Mouse (Mus musculus) heart, embryonic 12.5 days (tissue): ENCODE measurements at regions not wholly inside any gene's neighbourhood (a gene's known extent, or its start where the extent isn't known, plus 50 kb on each side); places are given as distances from the start of the nearest gene placed in this dataset.

Experiments
- ATAC-seq: fragments of 200-750 bp; cut with Nextera tagmentation; 2 replicates; pipeline ENCODE4 v1.8.0; 2017; ENCODE audit warnings: moderate TSS enrichment, moderate library complexity; ENCODE audit not compliant: insufficient number of reproducible peaks, low FRiP score
- H3K27ac ChIP-seq: fragments of 300-500 bp; sonication (generic); 2 replicates; pipeline ENCODE4 v1.5.1; 2016; ENCODE audit warnings: mild to moderate bottlenecking, moderate library complexity; ENCODE audit not compliant: poor library complexity, severe bottlenecking
- H3K27me3 ChIP-seq: fragments of 300-500 bp; sonication (generic); replicated peaks from 2 replicates; pipeline ENCODE4 v1.6.1; 2016; ENCODE audit warnings: mild to moderate bottlenecking, moderate library complexity
- H3K36me3 ChIP-seq: fragments of 300-500 bp; sonication (generic); 2 replicates; pipeline ENCODE4 v1.6.1; 2016; ENCODE audit warnings: mild to moderate bottlenecking, moderate library complexity
- H3K4me1 ChIP-seq: fragments of 300-500 bp; sonication (generic); replicated peaks from 2 replicates; pipeline ENCODE4 v1.6.1; 2016; ENCODE audit warnings: mild to moderate bottlenecking
- H3K4me2 ChIP-seq: fragments of 300-500 bp; sonication (generic); 2 replicates; pipeline ENCODE4 v1.6.1; 2016; ENCODE audit warnings: mild to moderate bottlenecking, moderate library complexity
- H3K4me3 ChIP-seq: fragments of 300-500 bp; sonication (generic); 2 replicates; pipeline ENCODE4 v1.5.1; 2016; ENCODE audit warnings: mild to moderate bottlenecking
- H3K9ac ChIP-seq: fragments of 300-500 bp; sonication (generic); 2 replicates; pipeline ENCODE4 v1.6.1; 2016; ENCODE audit warnings: mild to moderate bottlenecking, moderate library complexity
- H3K9me3 ChIP-seq: fragments of 300-500 bp; sonication (generic); replicated peaks from 2 replicates; pipeline ENCODE4 v1.6.1; 2016; ENCODE audit warnings: mild to moderate bottlenecking, moderate library complexity
- WGBS: fragments of 180-500 bp; shearing (Covaris S2); methylation state at CpG from one replicate; pipeline ENCODE4 v1.1.7; 2016; 5-methylcytosine and 5-hydroxymethylcytosine counted together

DNA sequence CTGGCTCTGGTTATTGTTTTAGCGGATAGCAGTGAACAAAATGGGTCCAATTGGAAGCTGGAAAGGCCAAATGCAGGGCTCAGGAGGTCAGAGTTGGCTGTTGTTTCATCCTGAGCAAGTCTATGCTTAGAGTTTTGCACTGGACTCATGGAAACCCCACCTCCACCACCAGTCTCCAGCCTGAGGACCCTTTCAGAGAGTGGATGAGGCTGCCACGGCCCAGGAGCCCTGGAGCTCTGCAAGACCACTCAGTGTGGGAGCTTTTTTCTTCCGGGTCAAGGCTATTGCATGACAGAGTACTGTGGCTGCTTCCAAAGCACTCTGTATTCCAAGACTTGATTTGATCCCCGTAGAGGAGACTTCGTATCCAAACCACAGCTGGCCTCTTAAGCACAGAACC lies 79.2 kb downstream of the Sox9 start:
- no peak for ATAC-seq
- no peaks in the 10 kb centered on the region for H3K36me3 ChIP-seq
- no peak overlapping the region for H3K4me3 ChIP-seq
- 86% methylated on average over 5 of the region's 5 CpGs for WGBS
- H3K4me2 ChIP-seq, result no peak overlapping the region
- no peaks in the 10 kb centered on the region for H3K4me1 ChIP-seq
- H3K27me3 ChIP-seq, result peaks cover 51% of the 10 kb centered on the region
- H3K27ac ChIP-seq, result no peak overlapping the region
- 0 out of 2 replicates have a peak, but pooled peaks cover 9% of the 10 kb centered on the region for H3K9me3 ChIP-seq
- H3K9ac ChIP-seq, result no peak overlapping the region

DNA sequence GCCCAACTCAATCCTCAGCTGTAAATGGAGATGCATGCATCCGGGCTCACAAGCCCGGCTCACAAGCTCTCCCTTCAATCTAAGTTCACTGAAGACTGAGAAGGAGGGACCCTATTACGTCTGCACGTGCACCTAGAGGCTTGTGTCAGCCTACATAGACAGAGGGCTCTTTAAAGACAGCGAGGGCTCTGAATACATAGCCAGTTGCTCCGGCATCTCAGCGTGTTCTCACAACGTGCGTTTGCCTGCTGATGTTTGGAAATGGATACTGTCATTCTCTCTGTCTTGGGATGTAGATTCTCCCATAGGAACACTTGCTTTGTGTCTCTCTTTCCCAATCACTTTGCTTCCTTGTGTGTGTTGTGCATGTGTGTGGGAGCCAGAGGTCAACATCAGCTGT lies 83.8 kb downstream of the Sox9 start:
- Histone ChIP-seq H3K27ac (no peak overlapping the region), H3K9ac (no peak overlapping the region), H3K4me3 (no peak overlapping the region), H3K36me3 (no peaks in the 10 kb centered on the region), H3K9me3 (no peaks in the 10 kb centered on the region), H3K27me3 (peaks cover 69% of the 10 kb centered on the region), H3K4me1 (peaks cover 10% of the 10 kb centered on the region), H3K4me2 (no peak overlapping the region)
- no peak for ATAC-seq
- WGBS, result 88% methylated on average over 9 of the region's 9 CpGs

DNA sequence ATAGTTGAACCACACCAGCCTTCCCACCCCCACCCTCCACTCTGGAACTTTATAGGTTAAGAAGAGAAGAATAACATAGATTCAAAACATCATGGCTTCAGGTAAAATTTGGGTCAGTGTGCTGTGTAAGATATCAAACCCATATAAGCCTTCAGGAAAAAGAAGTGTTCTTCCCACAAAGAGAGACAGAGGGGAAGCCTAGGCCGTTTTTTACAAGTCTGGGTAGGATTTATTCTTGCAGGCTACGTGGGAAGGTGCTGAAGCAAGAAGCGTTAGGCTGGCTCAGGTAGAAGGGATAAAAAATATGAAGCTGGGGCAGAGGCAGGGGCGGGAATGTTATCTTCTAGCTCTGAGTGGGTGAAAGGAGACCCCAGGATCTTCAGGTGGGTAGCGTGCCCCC lies 87.5 kb downstream of the Sox9 start:
- no peak overlapping the region for H3K4me3 ChIP-seq
- H3K27me3 ChIP-seq, result peaks cover 63% of the 10 kb centered on the region
- no peak overlapping the region; the same call in 1 of the 2 replicates for H3K9ac ChIP-seq
- no peaks in the 10 kb centered on the region for H3K36me3 ChIP-seq
- 42% methylated on average over 5 of the region's 5 CpGs for WGBS
- H3K4me1 ChIP-seq, result peaks cover 10% of the 10 kb centered on the region
- no peak overlapping the region for H3K27ac ChIP-seq
- ATAC-seq, result no peak
- peak overlapping the region; percentile 66; the same call in 1 of the 2 replicates for H3K4me2 ChIP-seq
- no peaks in the 10 kb centered on the region for H3K9me3 ChIP-seq

DNA sequence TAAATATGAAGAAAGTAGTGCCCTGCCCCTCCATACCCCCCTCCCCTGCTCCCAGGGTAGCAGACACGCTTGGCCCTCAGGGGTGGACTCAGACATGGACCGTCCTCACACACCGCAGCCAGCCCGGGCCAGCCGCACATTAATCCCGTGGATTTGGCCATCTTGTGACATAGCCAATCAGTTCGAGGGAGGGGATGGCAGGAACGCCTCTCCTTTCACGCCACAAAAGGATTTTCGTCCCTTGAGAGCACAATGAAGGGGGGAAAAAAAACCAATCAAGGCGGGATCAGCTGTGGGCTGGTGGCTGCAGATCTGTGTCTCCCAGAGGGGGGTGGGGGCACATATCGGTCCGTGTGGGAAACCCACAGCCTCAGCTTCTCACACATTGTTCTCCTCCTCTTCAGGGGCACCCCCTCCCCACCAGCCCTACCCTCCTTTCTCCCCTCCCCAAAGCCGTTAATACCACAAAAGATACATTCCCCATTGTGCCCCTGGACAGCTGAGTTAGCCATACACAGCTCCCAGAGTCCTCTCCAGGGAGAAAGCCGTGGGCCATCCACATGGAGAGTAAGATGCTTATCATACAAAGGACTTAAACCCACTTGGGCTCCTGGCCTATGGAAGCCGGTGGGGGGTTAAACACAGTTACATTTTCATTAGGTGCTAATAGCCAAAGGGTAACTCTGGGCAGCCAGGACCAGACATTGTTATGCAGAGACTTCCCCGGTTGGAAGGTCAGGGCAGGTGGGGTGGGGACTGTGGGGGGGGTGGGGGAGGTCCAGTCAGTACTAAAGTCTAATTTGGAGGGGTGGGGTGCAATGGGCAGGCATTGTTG lies 88.4 kb downstream of the Sox9 start:
- ATAC-seq, result peak; percentile 39; the same call in 1 of the 2 replicates
- Histone ChIP-seq H3K27ac (no peak overlapping the region), H3K9me3 (no peaks in the 10 kb centered on the region), H3K36me3 (no peaks in the 10 kb centered on the region), H3K27me3 (peaks cover 60% of the 10 kb centered on the region), H3K9ac (no peak overlapping the region; the same call in none of the 2 replicates), H3K4me1 (peaks cover 10% of the 10 kb centered on the region), H3K4me2 (peak overlapping the region; percentile 66), H3K4me3 (peak overlapping the region; percentile 15)
- WGBS, result 6% methylated on average over 17 of the region's 17 CpGs

DNA sequence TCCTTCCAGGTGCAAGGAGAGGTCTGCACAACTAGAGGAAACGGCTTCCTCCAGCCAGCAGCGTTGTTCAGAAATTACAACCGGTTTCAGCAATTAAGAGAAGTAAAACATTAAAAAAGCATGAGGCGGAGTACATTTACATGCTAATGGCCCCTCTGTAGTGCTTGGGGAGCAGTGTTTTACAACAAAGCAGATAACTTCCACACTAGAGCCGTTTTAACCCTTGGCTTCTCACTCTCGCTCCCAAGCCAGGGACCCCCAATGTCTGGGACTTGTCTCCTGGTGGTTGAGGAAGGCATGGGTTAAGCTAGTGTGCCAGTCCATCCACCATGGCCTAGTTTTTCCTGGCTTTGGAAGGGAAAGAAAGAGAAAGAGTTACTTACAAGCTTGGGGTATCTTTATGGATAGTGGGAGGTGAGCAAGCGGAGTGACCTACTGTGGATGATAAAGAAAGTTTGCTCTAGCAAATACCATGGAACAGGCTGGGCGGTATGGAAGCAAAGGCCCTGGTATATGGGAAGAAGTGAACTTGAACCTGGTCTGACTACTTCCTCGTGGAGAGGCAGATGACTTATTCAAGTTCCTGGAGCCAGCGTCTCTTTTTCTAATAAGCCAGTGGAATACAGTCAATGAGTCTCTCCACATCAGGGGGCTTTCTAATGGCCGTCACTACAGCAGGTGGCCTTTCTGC lies 90.8 kb downstream of the Sox9 start:
- Histone ChIP-seq H3K36me3 (no peaks in the 10 kb centered on the region), H3K4me2 (no peak overlapping the region), H3K27me3 (peaks cover 45% of the 10 kb centered on the region), H3K27ac (no peak overlapping the region), H3K4me1 (peaks cover 10% of the 10 kb centered on the region), H3K9ac (no peak overlapping the region), H3K4me3 (no peak overlapping the region), H3K9me3 (no peaks in the 10 kb centered on the region)
- WGBS, result 61% methylated on average over 11 of the region's 11 CpGs
- no peak for ATAC-seq

DNA sequence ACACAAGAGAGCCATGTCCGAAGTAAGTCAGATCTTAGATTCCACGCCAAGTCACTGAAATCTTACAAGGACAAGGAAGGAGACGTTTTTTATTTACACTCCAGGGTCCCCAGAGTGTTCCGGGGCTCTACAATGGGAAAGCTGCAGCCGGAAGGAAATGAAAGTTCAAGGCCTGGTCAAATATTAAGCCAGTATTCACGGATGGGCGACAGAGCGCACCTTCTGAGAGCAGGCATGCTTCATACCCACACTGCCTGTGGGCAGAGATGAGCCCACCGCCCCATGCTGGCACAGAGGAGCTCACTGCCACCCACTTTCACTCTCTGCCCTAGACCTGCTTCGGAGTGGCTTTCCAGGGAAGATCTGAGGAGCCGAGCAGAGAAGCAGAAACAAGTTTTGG lies 92.2 kb downstream of the Sox9 start:
- peaks cover 10% of the 10 kb centered on the region for H3K4me1 ChIP-seq
- no peak for ATAC-seq
- H3K4me3 ChIP-seq, result no peak overlapping the region
- H3K9me3 ChIP-seq, result no peaks in the 10 kb centered on the region
- H3K36me3 ChIP-seq, result no peaks in the 10 kb centered on the region
- 76% methylated on average over 11 of the region's 11 CpGs for whole genome bisulfite sequencing
- H3K4me2 ChIP-seq, result no peak overlapping the region
- H3K27ac ChIP-seq, result no peak overlapping the region
- H3K9ac ChIP-seq, result no peak overlapping the region
- peaks cover 33% of the 10 kb centered on the region for H3K27me3 ChIP-seq

DNA sequence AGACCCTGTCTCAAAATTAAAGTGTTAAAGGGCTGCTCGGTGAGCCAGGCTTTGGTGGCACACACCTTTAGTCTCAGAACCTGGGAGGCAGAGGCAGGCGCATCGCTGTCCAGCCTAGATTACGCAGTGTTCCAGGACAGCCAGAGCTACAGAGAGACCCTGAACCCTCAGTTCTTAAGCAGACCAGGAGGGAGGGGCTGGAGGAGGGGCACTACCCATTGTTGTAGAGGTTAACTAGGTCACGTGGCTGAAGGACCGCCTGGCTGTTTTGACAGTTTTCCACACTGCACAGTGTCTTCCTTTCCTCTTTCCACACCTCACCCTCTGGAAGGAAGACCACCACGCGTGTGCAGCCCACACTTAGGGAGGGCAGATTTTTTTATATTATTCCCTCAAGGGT lies 94.2 kb downstream of the Sox9 start:
- 0 out of 2 replicates have a peak, but pooled peaks cover 14% of the 10 kb centered on the region for H3K27me3 ChIP-seq
- no peaks in the 10 kb centered on the region for H3K4me1 ChIP-seq
- no peak overlapping the region for H3K4me2 ChIP-seq
- 0 out of 2 replicates have a peak, but pooled peaks cover 2% of the 10 kb centered on the region for H3K9me3 ChIP-seq
- H3K9ac ChIP-seq, result no peak overlapping the region
- 53% methylated on average over 8 of the region's 8 CpGs for WGBS
- no peaks in the 10 kb centered on the region for H3K36me3 ChIP-seq
- H3K4me3 ChIP-seq, result no peak overlapping the region
- no peak for ATAC-seq
- no peak overlapping the region for H3K27ac ChIP-seq

DNA sequence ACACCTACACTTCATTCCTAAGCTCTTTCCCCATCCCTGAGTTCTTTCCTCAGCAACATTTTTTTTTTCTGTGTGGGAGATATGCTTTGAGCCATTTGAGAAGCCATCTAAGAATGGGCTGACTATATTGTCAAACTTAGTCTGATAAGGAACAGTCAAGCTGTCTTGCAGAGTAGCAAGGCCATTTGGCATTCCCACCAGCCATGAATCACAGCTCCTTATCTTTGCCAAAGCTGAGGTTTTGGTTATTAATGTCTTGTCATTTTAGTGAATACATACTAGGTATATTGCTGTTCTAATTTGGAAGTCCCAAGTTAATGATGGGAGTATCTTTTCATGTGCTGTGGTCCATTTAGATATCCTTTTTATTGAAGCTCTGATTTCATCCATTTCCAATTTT lies 96.4 kb downstream of the Sox9 start:
- H3K27ac ChIP-seq, result no peak overlapping the region
- 0 out of 2 replicates have a peak, but pooled peaks cover 3% of the 10 kb centered on the region for H3K27me3 ChIP-seq
- H3K9ac ChIP-seq, result no peak overlapping the region
- H3K4me1 ChIP-seq, result no peaks in the 10 kb centered on the region
- H3K36me3 ChIP-seq, result no peaks in the 10 kb centered on the region
- H3K4me2 ChIP-seq, result no peak overlapping the region
- 0 out of 2 replicates have a peak, but pooled peaks cover 2% of the 10 kb centered on the region for H3K9me3 ChIP-seq
- H3K4me3 ChIP-seq, result no peak overlapping the region
- no peak for ATAC-seq

DNA sequence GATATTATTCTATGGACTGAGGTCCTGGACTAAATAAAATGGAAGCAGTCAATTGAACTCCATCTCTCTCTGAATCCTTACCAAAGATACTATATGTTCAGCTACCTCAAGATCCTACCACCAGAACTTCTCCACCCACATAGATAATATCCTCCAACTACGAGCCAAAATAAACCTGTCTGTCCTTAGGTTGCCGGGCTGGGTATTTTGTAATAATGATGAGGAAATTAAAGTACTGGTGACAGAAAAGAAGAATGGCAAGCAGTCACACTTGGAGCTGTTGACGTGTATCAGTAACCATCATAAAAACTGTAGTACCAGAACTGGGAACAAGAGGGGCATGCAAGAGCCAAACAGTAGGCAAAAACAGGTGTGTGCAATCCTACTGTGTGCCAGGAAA lies 98.7 kb downstream of the Sox9 start:
- Histone ChIP-seq H3K4me1 (no peaks in the 10 kb centered on the region), H3K4me2 (no peak overlapping the region), H3K4me3 (no peak overlapping the region), H3K9me3 (0 out of 2 replicates have a peak, but pooled peaks cover 5% of the 10 kb centered on the region), H3K9ac (no peak overlapping the region), H3K36me3 (no peaks in the 10 kb centered on the region), H3K27ac (no peak overlapping the region), H3K27me3 (no peaks in the 10 kb centered on the region)
- ATAC-seq, result no peak
- 82% methylated on average over 3 of the region's 3 CpGs for WGBS

DNA sequence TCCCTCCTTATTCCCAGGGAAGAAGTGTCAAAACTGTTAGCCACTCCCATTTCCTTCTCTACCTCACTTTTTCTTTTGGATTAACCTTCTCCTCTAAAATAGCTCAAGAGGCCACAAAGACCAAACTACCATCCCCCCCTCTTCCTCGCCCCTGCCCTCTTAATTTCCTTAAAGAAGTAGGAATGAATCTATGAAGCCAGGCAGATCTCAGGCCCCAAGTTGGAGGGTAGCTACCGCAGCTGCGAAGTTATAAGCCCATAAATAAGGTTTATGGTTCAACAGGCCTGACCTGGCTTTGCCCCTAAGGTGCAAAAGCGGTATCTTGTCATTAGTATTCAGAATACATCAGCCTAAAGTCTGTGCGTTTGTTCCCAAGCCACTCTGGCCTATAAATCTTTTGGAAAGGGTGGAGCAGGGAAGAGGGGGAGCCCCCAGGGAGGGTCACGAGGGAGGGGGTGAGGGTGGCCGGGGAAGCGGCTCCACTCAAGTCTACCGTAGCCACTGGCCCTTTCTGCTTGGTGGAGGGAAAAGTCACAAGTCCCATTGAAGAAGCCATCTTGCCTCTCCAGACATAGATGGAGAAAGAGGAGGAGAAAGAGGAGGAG lies 103.4 kb downstream of the Sox9 start:
- H3K4me2 ChIP-seq, result no peak overlapping the region
- no peaks in the 10 kb centered on the region for H3K36me3 ChIP-seq
- 81% methylated on average over 9 of the region's 9 CpGs for WGBS
- 0 out of 2 replicates have a peak, but pooled peaks cover 3% of the 10 kb centered on the region for H3K9me3 ChIP-seq
- H3K27ac ChIP-seq, result no peak overlapping the region
- H3K9ac ChIP-seq, result no peak overlapping the region
- no peak overlapping the region for H3K4me3 ChIP-seq
- no peaks in the 10 kb centered on the region; the same call in 1 of the 2 replicates for H3K27me3 ChIP-seq
- ATAC-seq, result no peak
- no peaks in the 10 kb centered on the region for H3K4me1 ChIP-seq

DNA sequence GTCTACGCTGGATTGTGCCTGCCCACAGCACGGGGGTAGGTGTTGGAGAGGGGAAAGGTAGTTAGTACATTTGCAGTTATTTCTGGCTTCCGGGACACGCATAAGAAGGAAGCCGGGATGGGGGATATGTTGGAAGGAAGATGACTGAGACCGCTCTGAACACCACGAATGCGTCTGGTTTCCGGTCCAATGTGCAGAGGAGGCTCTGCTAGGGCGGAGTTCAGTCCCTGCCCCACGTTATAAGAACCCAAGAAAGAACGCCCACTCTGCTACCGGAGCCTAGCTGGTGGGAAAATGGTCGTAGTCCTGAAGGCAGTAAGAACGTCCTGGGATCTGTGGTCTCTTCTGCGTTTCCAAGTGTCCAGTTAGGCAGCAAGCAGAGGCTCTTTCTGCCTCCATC lies 104.1 kb downstream of the Sox9 start:
- H3K27ac ChIP-seq, result no peak overlapping the region
- H3K4me2 ChIP-seq, result no peak overlapping the region
- no peak overlapping the region for H3K9ac ChIP-seq
- H3K9me3 ChIP-seq, result 0 out of 2 replicates have a peak, but pooled peaks cover 3% of the 10 kb centered on the region
- ATAC-seq, result no peak
- H3K36me3 ChIP-seq, result no peaks in the 10 kb centered on the region
- no peaks in the 10 kb centered on the region; the same call in 1 of the 2 replicates for H3K27me3 ChIP-seq
- no peak overlapping the region for H3K4me3 ChIP-seq
- H3K4me1 ChIP-seq, result no peaks in the 10 kb centered on the region
- 85% methylated on average over 16 of the region's 16 CpGs for WGBS
